Mouse (Mus musculus) lung, adult 2 months (tissue): ENCODE measurements around the gene Galnt7.

Source experiments
- CTCF ChIP-seq: fragments of 200-500 bp; IDR thresholded peaks from 2 replicates; pipeline ENCODE4 v1.5.1; 2011; ENCODE audit warnings: mild to moderate bottlenecking, low read length, control low read depth; ENCODE audit not compliant: insufficient read depth
- POLR2A ChIP-seq: fragments of 200-500 bp; IDR thresholded peaks from 2 replicates; pipeline ENCODE4 v1.6.1; 2011; ENCODE audit warnings: low read depth, mild to moderate bottlenecking, control low read depth, low read length, borderline replicate concordance; ENCODE audit errors: extremely low read depth

DNA sequence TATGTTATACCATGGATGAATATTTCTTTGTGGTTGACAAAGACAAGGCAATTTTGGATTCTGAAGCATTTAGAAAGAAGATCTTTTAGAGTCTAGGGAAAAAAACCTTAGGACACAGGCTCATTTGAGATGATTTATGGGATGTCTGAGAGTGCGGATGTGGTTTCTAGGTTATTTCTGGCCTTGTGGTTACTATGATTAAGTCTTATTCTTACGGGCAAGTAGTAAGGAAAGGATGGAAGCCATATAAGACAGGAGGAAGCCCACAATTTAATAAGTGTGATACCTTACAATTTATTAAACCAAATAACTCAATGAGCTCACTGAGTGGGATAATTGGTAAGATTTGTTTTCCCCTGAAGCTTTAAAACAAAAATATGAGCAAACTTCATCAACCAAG lies 11.3 kb upstream of the Galnt7 start:
- no peak for TF ChIP-seq POLR2A
- no peak for TF ChIP-seq CTCF
